Mouse (Mus musculus) kidney, adult 2 months (tissue): ENCODE data around the gene Cblb. TPM values are rescaled to one million over a fixed set of nuclear protein-coding genes. Genes with fewer than 3 reads are reported as not detected.
A peak's percentile ranks its signal among the peaks of the same experiment; 100 is the strongest.

Experiments used
- DNase-seq: peaks from one replicate; pipeline ENCODE4 v3.0.0; 2021
- H3K27ac ChIP-seq: fragments of 200-500 bp; 2 replicates; pipeline ENCODE4 v1.5.1; 2012; ENCODE audit warnings: low read depth, low read length, control low read depth, inconsistent platforms; ENCODE audit not compliant: insufficient read depth
- H3K27me3 ChIP-seq: fragments of 200-500 bp; replicated peaks from 2 replicates; pipeline ENCODE4 v1.6.1; 2012; ENCODE audit warnings: mild to moderate bottlenecking, moderate library complexity, low read length, inconsistent platforms; ENCODE audit not compliant: control insufficient read depth, insufficient read depth
- H3K36me3 ChIP-seq: fragments of 200-500 bp; 2 replicates; pipeline ENCODE4 v1.6.1; 2012; ENCODE audit warnings: mild to moderate bottlenecking, moderate library complexity, low read length, inconsistent platforms; ENCODE audit not compliant: control insufficient read depth, insufficient read depth
- H3K4me1 ChIP-seq: fragments of 200-500 bp; 2 replicates; pipeline ENCODE4 v1.6.1; 2011; ENCODE audit warnings: low read length; ENCODE audit not compliant: control insufficient read depth, insufficient read depth
- H3K4me3 ChIP-seq: fragments of 200-500 bp; 2 replicates; pipeline ENCODE4 v1.5.1; 2011; ENCODE audit warnings: mild to moderate bottlenecking, low read depth, low read length, control low read depth; ENCODE audit not compliant: insufficient read depth
- CTCF ChIP-seq: fragments of 200-500 bp; conservative IDR thresholded peaks from 2 replicates; pipeline ENCODE4 v1.5.1; 2011; ENCODE audit warnings: low read depth, mild to moderate bottlenecking, control low read depth, low read length, moderate library complexity, mixed read lengths; ENCODE audit not compliant: insufficient read depth, insufficient read length
- POLR2A ChIP-seq: fragments of 200-500 bp; IDR thresholded peaks from one replicate; pipeline ENCODE4 v1.6.1; 2011; ENCODE audit warnings: low read depth, low read length, control low read depth
- WGBS: fragments of 180-500 bp; shearing (Covaris S2); methylation state at CpG from one replicate; pipeline ENCODE4 v1.1.7; 2018; 5-methylcytosine and 5-hydroxymethylcytosine counted together
- polyA plus RNA-seq: library from polyadenylated mRNA; depleted of rRNA; stranded (reverse); fragments of >200 nt; gene quantifications from 2 replicates; pipeline ENCODE4 v1.2.3, GENCODE M21; 2012; rRNA removed

The Cblb gene
- 7.9 and 8.8 TPM in 2 replicates for polyA plus RNA-seq

- H3K4me3 ChIP-seq = peak within 1 kb of the TSS; percentile 86
- peaks cover 4% of the 10 kb centered on the region; the same call in 1 of the 2 replicates for H3K36me3 ChIP-seq
- TF ChIP-seq POLR2A = peak; percentile 81
- no peak for TF ChIP-seq CTCF
- peak; percentile 99 for DNase-seq
- WGBS = under 1% methylated on average over 38 of the region's 38 CpGs
- no peaks in the 10 kb centered on the region for H3K27me3 ChIP-seq
- H3K4me1 ChIP-seq = peaks cover 11% of the 10 kb centered on the region; the same call in 1 of the 2 replicates
- H3K27ac ChIP-seq = peak within 1 kb of the TSS; percentile 94
Observed at GRCm38 (mm10) chr16:52031091-52031689, at the start of gene Cblb. Gene Cblb, plus strand, starts transcription at chr16:52031225.

GRCm38 (mm10) chr16:51985436-51985835 is 45.6 kb upstream of the Cblb start:
- Histone ChIP-seq H3K4me1 (no peaks in the 10 kb centered on the region), H3K27ac (no peak overlapping the region), H3K27me3 (no peaks in the 10 kb centered on the region), H3K36me3 (no peaks in the 10 kb centered on the region), H3K4me3 (no peak overlapping the region)
- WGBS = 53% methylated on average over 8 of the region's 8 CpGs
- peak; percentile 19 for DNase-seq
- TF ChIP-seq POLR2A (no peak), CTCF (no peak)

GRCm38 (mm10) chr16:51986207-51986606 is 44.8 kb upstream of the Cblb start:
- 93% methylated on average over 3 of the region's 3 CpGs for whole genome bisulfite sequencing

GRCm38 (mm10) chr16:51987085-51987620 is 43.9 kb upstream of the Cblb start:
- 50% methylated on average over 4 of the region's 4 CpGs for WGBS
- peak; percentile 59 for DNase-seq
- Histone ChIP-seq H3K4me3 (no peak overlapping the region), H3K4me1 (no peaks in the 10 kb centered on the region), H3K36me3 (no peaks in the 10 kb centered on the region), H3K27ac (no peak overlapping the region), H3K27me3 (no peaks in the 10 kb centered on the region)
- no peak for TF ChIP-seq POLR2A
- TF ChIP-seq CTCF = no peak

More at GRCm38 (mm10) chr16:51986207-51986606, 44.8 kb upstream of the Cblb start:
- H3K4me1 ChIP-seq = no peaks in the 10 kb centered on the region
- H3K4me3 ChIP-seq = no peak overlapping the region
- DNase-seq = no peak
- TF ChIP-seq CTCF (no peak), POLR2A (no peak)
- H3K36me3 ChIP-seq = no peaks in the 10 kb centered on the region
- H3K27ac ChIP-seq = no peak overlapping the region
- H3K27me3 ChIP-seq = no peaks in the 10 kb centered on the region

- no peaks in the 10 kb centered on the region for H3K4me1 ChIP-seq
- no peaks in the 10 kb centered on the region for H3K27me3 ChIP-seq
- H3K4me3 ChIP-seq = no peak overlapping the region
- H3K27ac ChIP-seq = no peak overlapping the region
- DNase-seq = no peak
- TF ChIP-seq POLR2A = no peak
- no peak for TF ChIP-seq CTCF
- no peaks in the 10 kb centered on the region for H3K36me3 ChIP-seq
Observed at GRCm38 (mm10) chr16:51988027-51988426, 43.0 kb upstream of the Cblb start.

- H3K36me3 ChIP-seq = no peaks in the 10 kb centered on the region
- no peak overlapping the region for H3K4me3 ChIP-seq
- no peaks in the 10 kb centered on the region for H3K4me1 ChIP-seq
- WGBS = 64% methylated on average over 3 of the region's 3 CpGs
- H3K27me3 ChIP-seq = no peaks in the 10 kb centered on the region
- peak; percentile 40 for DNase-seq
- no peak for TF ChIP-seq CTCF
- TF ChIP-seq POLR2A = no peak
- no peak overlapping the region for H3K27ac ChIP-seq
Observed at GRCm38 (mm10) chr16:51989259-51989658, 41.8 kb upstream of the Cblb start.

GRCm38 (mm10) chr16:52000043-52000442 is 31.0 kb upstream of the Cblb start:
- Histone ChIP-seq H3K36me3 (no peaks in the 10 kb centered on the region), H3K4me1 (no peaks in the 10 kb centered on the region), H3K27ac (no peak overlapping the region), H3K27me3 (no peaks in the 10 kb centered on the region), H3K4me3 (no peak overlapping the region)
- 84% methylated on average over 3 of the region's 3 CpGs for WGBS
- no peak for TF ChIP-seq POLR2A
- no peak for TF ChIP-seq CTCF
- DNase-seq = no peak

GRCm38 (mm10) chr16:52000801-52001200 is 30.2 kb upstream of the Cblb start:
- no peak for TF ChIP-seq POLR2A
- no peak for TF ChIP-seq CTCF
- Histone ChIP-seq H3K27me3 (no peaks in the 10 kb centered on the region), H3K27ac (no peak overlapping the region), H3K36me3 (no peaks in the 10 kb centered on the region), H3K4me1 (no peaks in the 10 kb centered on the region), H3K4me3 (no peak overlapping the region)
- no peak for DNase-seq
